Mouse (Mus musculus): ENCODE measurements at regions not wholly inside any gene's neighbourhood (a gene's known extent, or its start where the extent isn't known, plus 50 kb on each side); places are given as distances from the start of the nearest gene placed in this dataset.
"Not testable (repeated sequence)": the region's sequence is repeated elsewhere in the genome, so short reads cannot be mapped to it uniquely, and the experiment has no call there.

- Histone ChIP-seq H3K27ac (no peak overlapping the region), H3K4me3 (no peak overlapping the region), H3K4me1 (no peaks in the 10 kb centered on the region), H3K9me3 (no peaks in the 10 kb centered on the region), H3K27me3 (replicated peaks) (no peaks in the 10 kb centered on the region), H3K9ac (no peak overlapping the region), H3K36me3 (replicated peaks) (no peaks in the 10 kb centered on the region), H3K4me2 (no peak overlapping the region)
- 97% methylated on average over 1 of the region's 1 CpGs for WGBS
- ATAC-seq (replicated peaks), result no peak
These were observed 52.3 kb upstream of the Gm10985 start for GRCm38 (mm10) chr3:53792541-53792940.

GRCm38 (mm10) chr3:53789706-53790105 is 55.2 kb upstream of the Gm10985 start:
- H3K27me3 ChIP-seq (replicated peaks), result no peaks in the 10 kb centered on the region
- no peak overlapping the region for H3K27ac ChIP-seq
- no peak overlapping the region for H3K4me2 ChIP-seq
- no peak overlapping the region for H3K4me3 ChIP-seq
- no peak overlapping the region for H3K9ac ChIP-seq
- H3K36me3 ChIP-seq (replicated peaks), result no peaks in the 10 kb centered on the region
- H3K4me1 ChIP-seq, result no peaks in the 10 kb centered on the region
- no peak for ATAC-seq (replicated peaks)
- no peaks in the 10 kb centered on the region for H3K9me3 ChIP-seq

GRCm38 (mm10) chr3:53785201-53785600 is 59.7 kb upstream of the Gm10985 start:
- Histone ChIP-seq H3K9ac (no peak overlapping the region), H3K4me3 (no peak overlapping the region), H3K36me3 (replicated peaks) (no peaks in the 10 kb centered on the region), H3K9me3 (no peaks in the 10 kb centered on the region), H3K4me1 (no peaks in the 10 kb centered on the region), H3K4me2 (no peak overlapping the region), H3K27ac (no peak overlapping the region), H3K27me3 (replicated peaks) (no peaks in the 10 kb centered on the region)
- WGBS, result 74% methylated on average over 3 of the region's 3 CpGs
- no peak for ATAC-seq (replicated peaks)

- no peaks in the 10 kb centered on the region for H3K36me3 ChIP-seq (replicated peaks)
- no peak overlapping the region for H3K4me3 ChIP-seq
- no peak overlapping the region for H3K27ac ChIP-seq
- no peaks in the 10 kb centered on the region for H3K4me1 ChIP-seq
- no peak for ATAC-seq (replicated peaks)
- no peaks in the 10 kb centered on the region for H3K9me3 ChIP-seq
- WGBS, result 55% methylated on average over 5 of the region's 5 CpGs
- no peak overlapping the region for H3K9ac ChIP-seq
- no peak overlapping the region for H3K4me2 ChIP-seq
- no peaks in the 10 kb centered on the region for H3K27me3 ChIP-seq (replicated peaks)
These were observed 68.2 kb upstream of the Gm10985 start for GRCm38 (mm10) chr3:53776668-53777067.

GRCm38 (mm10) chr3:53767601-53768000 is 77.3 kb upstream of the Gm10985 start:
- H3K9ac ChIP-seq, result no peak overlapping the region
- H3K4me2 ChIP-seq, result no peak overlapping the region
- H3K27me3 ChIP-seq (replicated peaks), result no peaks in the 10 kb centered on the region
- H3K4me1 ChIP-seq, result no peaks in the 10 kb centered on the region
- H3K4me3 ChIP-seq, result no peak overlapping the region
- no peaks in the 10 kb centered on the region for H3K36me3 ChIP-seq (replicated peaks)
- no peaks in the 10 kb centered on the region for H3K9me3 ChIP-seq
- no peak for ATAC-seq (replicated peaks)
- H3K27ac ChIP-seq, result no peak overlapping the region

- no peak overlapping the region for H3K4me2 ChIP-seq
- no peak for ATAC-seq (replicated peaks)
- no peaks in the 10 kb centered on the region for H3K36me3 ChIP-seq (replicated peaks)
- H3K4me3 ChIP-seq, result no peak overlapping the region
- WGBS, result 83% methylated on average over 2 of the region's 2 CpGs
- H3K27ac ChIP-seq, result no peak overlapping the region
- no peaks in the 10 kb centered on the region for H3K9me3 ChIP-seq
- no peaks in the 10 kb centered on the region for H3K27me3 ChIP-seq (replicated peaks)
- H3K4me1 ChIP-seq, result 0 out of 2 replicates have a peak, but pooled peaks cover 4% of the 10 kb centered on the region
- H3K9ac ChIP-seq, result no peak overlapping the region
These were observed 80.9 kb upstream of the Gm10985 start for GRCm38 (mm10) chr3:53763981-53764380.

GRCm38 (mm10) chr3:53761514-53762075 is 83.3 kb upstream of the Gm10985 start:
- Histone ChIP-seq H3K9me3 (no peaks in the 10 kb centered on the region), H3K9ac (no peak overlapping the region), H3K36me3 (replicated peaks) (no peaks in the 10 kb centered on the region), H3K4me1 (0 out of 2 replicates have a peak, but pooled peaks cover 4% of the 10 kb centered on the region), H3K27ac (no peak overlapping the region), H3K27me3 (replicated peaks) (no peaks in the 10 kb centered on the region), H3K4me2 (peak overlapping the region; percentile 15; the same call in 1 of the 2 replicates), H3K4me3 (no peak overlapping the region)
- 27% methylated on average over 11 of the region's 11 CpGs for WGBS
- ATAC-seq (replicated peaks), result peak; percentile 69; the same call in 1 of the 2 replicates

GRCm38 (mm10) chr3:53756115-53756853 is 88.6 kb upstream of the Gm10985 start:
- Histone ChIP-seq H3K9ac (no peak overlapping the region), H3K4me3 (no peak overlapping the region), H3K4me1 (no peaks in the 10 kb centered on the region), H3K9me3 (no peaks in the 10 kb centered on the region), H3K27me3 (replicated peaks) (no peaks in the 10 kb centered on the region), H3K36me3 (replicated peaks) (no peaks in the 10 kb centered on the region), H3K4me2 (no peak overlapping the region), H3K27ac (no peak overlapping the region)
- no peak for ATAC-seq (replicated peaks)
- WGBS, result 53% methylated on average over 10 of the region's 10 CpGs

GRCm38 (mm10) chr3:53737161-53737560 is 80.0 kb upstream of the Frem2 start:
- ATAC-seq (replicated peaks), result no peak
- 71% methylated on average over 4 of the region's 4 CpGs for WGBS
- Histone ChIP-seq H3K9ac (no peak overlapping the region), H3K27ac (no peak overlapping the region), H3K9me3 (no peaks in the 10 kb centered on the region), H3K4me2 (no peak overlapping the region), H3K27me3 (replicated peaks) (no peaks in the 10 kb centered on the region), H3K4me1 (no peaks in the 10 kb centered on the region; the same call in 1 of the 2 replicates), H3K4me3 (no peak overlapping the region), H3K36me3 (replicated peaks) (no peaks in the 10 kb centered on the region)

- H3K9ac ChIP-seq; H3K4me1 ChIP-seq; H3K4me3 ChIP-seq; H3K36me3 ChIP-seq (replicated peaks); H3K9me3 ChIP-seq; H3K27ac ChIP-seq; H3K4me2 ChIP-seq; H3K27me3 ChIP-seq (replicated peaks): not testable (repeated sequence)
- 90% methylated on average over 3 of the region's 3 CpGs for WGBS
- peak; percentile 28; the same call in 1 of the 2 replicates for ATAC-seq (replicated peaks)
These were observed 78.5 kb upstream of the Frem2 start for GRCm38 (mm10) chr3:53735607-53736006.

- H3K4me3 ChIP-seq, result no peak overlapping the region
- ATAC-seq (replicated peaks), result peak; percentile 87
- WGBS, result 31% methylated on average over 5 of the region's 5 CpGs
These were observed 78.0 kb upstream of the Frem2 start for GRCm38 (mm10) chr3:53735147-53735546.

GRCm38 (mm10) chr3:53730440-53730839 is 73.3 kb upstream of the Frem2 start:
- Histone ChIP-seq H3K4me1 (no peaks in the 10 kb centered on the region; the same call in 1 of the 2 replicates), H3K4me3 (no peak overlapping the region), H3K27me3 (replicated peaks) (no peaks in the 10 kb centered on the region), H3K27ac (no peak overlapping the region), H3K36me3 (replicated peaks) (no peaks in the 10 kb centered on the region), H3K4me2 (no peak overlapping the region), H3K9me3 (no peaks in the 10 kb centered on the region), H3K9ac (no peak overlapping the region)
- peak; percentile 32; the same call in 1 of the 2 replicates for ATAC-seq (replicated peaks)
- 21% methylated on average over 7 of the region's 7 CpGs for WGBS

More at GRCm38 (mm10) chr3:53735147-53735546, 78.0 kb upstream of the Frem2 start:
- Histone ChIP-seq H3K9me3 (no peaks in the 10 kb centered on the region), H3K4me2 (no peak overlapping the region), H3K27me3 (replicated peaks) (no peaks in the 10 kb centered on the region), H3K36me3 (replicated peaks) (no peaks in the 10 kb centered on the region), H3K27ac (no peak overlapping the region), H3K4me1 (no peaks in the 10 kb centered on the region; the same call in 1 of the 2 replicates), H3K9ac (no peak overlapping the region)

GRCm38 (mm10) chr3:53729810-53730209 is 72.7 kb upstream of the Frem2 start:
- 33% methylated on average over 5 of the region's 5 CpGs for WGBS
- Histone ChIP-seq H3K36me3 (replicated peaks) (no peaks in the 10 kb centered on the region), H3K27me3 (replicated peaks) (no peaks in the 10 kb centered on the region), H3K27ac (no peak overlapping the region), H3K4me2 (no peak overlapping the region), H3K9ac (no peak overlapping the region), H3K9me3 (no peaks in the 10 kb centered on the region), H3K4me1 (no peaks in the 10 kb centered on the region), H3K4me3 (no peak overlapping the region)
- ATAC-seq (replicated peaks), result no peak
